Comparison of ENCODE assay signal across 7 mouse cellular contexts in genomic region chr13:12272953-12273352, GRCm38 (mm10). TPM values are rescaled to one million over a fixed set of nuclear protein-coding genes. Genes with fewer than 3 reads are reported as not detected.
DNase-seq lines count a peak whose midpoint lies in the region; ATAC-seq and TF ChIP-seq lines count a peak whose summit lies in the region.

No protein-coding gene starts in this region.

- peak; percentile 68 for TF ChIP-seq CTCF in kidney, postnatal 0 days (IDR thresholded peaks at IDR 0.05; ENCODE audit: low read depth)

- ATAC-seq in kidney, postnatal 0 days (replicated peaks; ENCODE audit: low FRiP score, low read depth): no peak
- no peak for ATAC-seq in kidney, embryonic 14.5 days (ENCODE audit: low FRiP score, low TSS enrichment)

- no peaks in the 10 kb centered on the region for H3K36me3 ChIP-seq in kidney, postnatal 0 days (ENCODE audit: insufficient read depth, low read length)
- no peaks in the 10 kb centered on the region for H3K36me3 ChIP-seq in kidney, embryonic 14.5 days (ENCODE audit: control insufficient read depth, insufficient read depth, low read length)

- H3K4me1 ChIP-seq in kidney, postnatal 0 days (replicated peaks; ENCODE audit: insufficient read depth, low read length): no peaks in the 10 kb centered on the region
- no peaks in the 10 kb centered on the region for H3K4me1 ChIP-seq in kidney, embryonic 14.5 days (ENCODE audit: control insufficient read depth, insufficient read depth, low read length)

- no peak overlapping the region for H3K4me3 ChIP-seq in kidney, postnatal 0 days (replicated peaks; ENCODE audit: low read depth, low read length)
- H3K4me3 ChIP-seq in kidney, embryonic 14.5 days (ENCODE audit: low read length): no peak overlapping the region

- DNase-seq in kidney, postnatal 0 days (ENCODE audit: low spot score): peak; percentile 31
- peak; percentile 55 for DNase-seq in CD4-positive helper T cell, adult 2 months (ENCODE audit: low read depth, low spot score)
- DNase-seq in ES-CJ7 (ENCODE audit: low read depth, low spot score): peak; percentile 67
- DNase-seq in embryo, embryonic 11.5 days (ENCODE audit: low read depth, low spot score): peak; percentile 32
- peak; percentile 16 to 31 for DNase-seq in left cerebral cortex, postnatal 36 days (ENCODE audit: low spot score in 2 of 2)
- DNase-seq in ovary, postnatal 36 days (ENCODE audit: low spot score): no peak

- no peak overlapping the region for H3K4me2 ChIP-seq in kidney, postnatal 0 days (ENCODE audit: low read length)
- no peak overlapping the region for H3K4me2 ChIP-seq in kidney, embryonic 14.5 days (replicated peaks; ENCODE audit: low read depth, low read length)

- H3K27me3 ChIP-seq in kidney, postnatal 0 days (ENCODE audit: insufficient read depth, low read length): no peaks in the 10 kb centered on the region
- H3K27me3 ChIP-seq in kidney, embryonic 14.5 days (ENCODE audit: control insufficient read depth, insufficient read depth, low read length): no peaks in the 10 kb centered on the region

- no peak overlapping the region for H3K9ac ChIP-seq in kidney, postnatal 0 days (ENCODE audit: low read depth, low read length)
- H3K9ac ChIP-seq in kidney, embryonic 14.5 days (ENCODE audit: low read depth, low read length): no peak overlapping the region

- intact Hi-C loops in left cerebral cortex, postnatal 36 days (cut with DNase I): no loop called here

- no peaks in the 10 kb centered on the region for H3K9me3 ChIP-seq in kidney, postnatal 0 days (replicated peaks; ENCODE audit: low read length)
- H3K9me3 ChIP-seq in kidney, embryonic 14.5 days (ENCODE audit: control insufficient read depth, low read length): no peaks in the 10 kb centered on the region

- 62% methylated on average over 3 of the region's 3 CpGs for WGBS in kidney, postnatal 0 days
- 58% methylated on average over 3 of the region's 3 CpGs for WGBS in kidney, embryonic 14.5 days

- H3K27ac ChIP-seq in kidney, postnatal 0 days: no peak overlapping the region
- no peak overlapping the region for H3K27ac ChIP-seq in kidney, embryonic 14.5 days (ENCODE audit: low read depth, low read length)

RNA-seq across cellular contexts. Expression of gene Mtr, which starts 15.0 kb away (rescaled TPM):
- polyA plus RNA-seq in kidney, postnatal 0 days (2015; fragmentation: Nextera tagmentation; extraction: Ambion mirVana): 8.7 and 9.2 TPM in 2 replicates
- polyA plus RNA-seq in kidney, embryonic 14.5 days (2014; fragmentation: Nextera tagmentation; extraction: Ambion mirVana): 7.2 and 19.7 TPM in 2 replicates
- 10 to 100 TPM; 13.5 to 18.8 TPM for total RNA-seq in left cerebral cortex, postnatal 36 days (2021)
